Mouse (Mus musculus): Measurements from ENCODE around the gene Clmn. TPM values are rescaled to one million over a fixed set of nuclear protein-coding genes. Genes with fewer than 3 reads are reported as not detected.

Clmn gene
- polyA plus RNA-seq, 1 experiment from 2014 or later: 0.63 TPM

DNA sequence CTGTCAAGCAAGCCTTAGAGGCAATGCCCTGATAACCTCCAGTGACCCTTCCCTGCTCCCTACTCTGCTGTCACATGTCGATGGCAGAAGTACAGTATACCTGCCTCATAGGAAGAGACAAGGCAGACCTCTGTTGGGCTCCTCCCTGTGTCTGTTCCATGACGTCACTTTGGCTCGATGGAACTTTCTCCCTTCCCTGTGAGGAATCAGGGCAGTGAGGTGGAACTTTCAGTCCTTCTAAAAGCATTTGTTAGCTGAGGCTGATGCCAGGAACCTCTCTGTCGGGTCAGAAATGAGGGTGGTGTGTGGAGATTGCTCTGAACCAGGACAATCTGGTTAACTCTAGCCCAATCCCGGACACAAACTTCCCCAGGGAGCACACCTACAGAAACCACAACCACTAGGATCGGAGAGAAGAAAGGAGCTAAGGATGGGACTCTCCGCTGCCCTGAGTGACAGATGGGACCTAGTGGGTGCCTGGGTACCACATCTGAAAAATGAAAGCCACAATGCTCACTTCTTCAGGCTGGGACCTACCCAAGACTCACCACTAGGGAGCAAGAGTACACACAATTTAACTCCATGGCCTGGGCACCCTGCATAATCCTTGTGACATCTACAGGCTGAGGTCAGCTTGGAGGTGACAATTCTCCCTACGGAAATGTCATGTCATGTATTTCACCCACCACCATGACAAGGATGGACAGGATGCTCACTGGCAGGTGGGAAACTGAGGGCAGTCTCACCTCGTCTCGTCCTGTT lies 41.9 kb downstream of the Clmn start:
- no peak for ATAC-seq (ENCODE audit: low read depth)
- no peaks in the 10 kb centered on the region for H3K36me3 ChIP-seq (ENCODE audit: control insufficient read depth, insufficient read depth)
- no peaks in the 10 kb centered on the region for H3K27me3 ChIP-seq (ENCODE audit: control insufficient read depth, insufficient read depth, low read depth, low read length)
- H3K27ac ChIP-seq (ENCODE audit: low read length): peak overlapping the region; percentile 90; the same call in 1 of the 2 replicates
- H3K9me3 ChIP-seq (replicated peaks; ENCODE audit: control insufficient read depth, low read length): no peaks in the 10 kb centered on the region
- no peak overlapping the region for H3K4me3 ChIP-seq (ENCODE audit: low read depth, low read length)
- H3K4me1 ChIP-seq (ENCODE audit: control insufficient read depth, low read depth, low read length): peaks cover 28% of the 10 kb centered on the region
- no peak overlapping the region for H3K4me2 ChIP-seq (ENCODE audit: low read depth, low read length)
- no peak overlapping the region for H3K9ac ChIP-seq (ENCODE audit: low read depth, low read length)
- WGBS (ENCODE audit: insufficient replicate concordance): 76% methylated on average over 10 of the region's 10 CpGs

DNA sequence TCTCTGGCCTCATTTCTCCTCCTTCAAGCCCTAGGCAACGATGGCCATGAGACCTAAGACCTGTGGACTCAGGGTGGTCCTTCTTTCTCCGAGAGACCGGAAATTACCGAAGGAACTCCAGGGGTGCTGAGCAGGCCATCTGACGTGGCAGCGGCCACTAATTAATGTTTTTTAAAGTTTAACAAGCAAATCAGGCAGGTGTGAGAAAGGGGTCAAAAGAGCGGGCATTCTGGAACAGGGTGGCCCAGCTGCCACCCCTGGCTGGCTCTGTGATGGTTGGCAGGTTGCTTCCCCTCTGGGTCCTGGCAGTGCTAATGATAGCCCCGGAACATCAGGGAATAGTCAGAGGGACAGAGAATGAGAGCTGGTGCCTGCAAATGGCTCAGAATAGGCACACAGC lies 42.7 kb downstream of the Clmn start:
- Histone ChIP-seq H3K27me3 (ENCODE audit: control insufficient read depth, insufficient read depth, low read depth, low read length) (no peaks in the 10 kb centered on the region), H3K4me2 (ENCODE audit: low read depth, low read length) (no peak overlapping the region), H3K4me1 (ENCODE audit: control insufficient read depth, low read depth, low read length) (peaks cover 28% of the 10 kb centered on the region), H3K27ac (ENCODE audit: low read length) (no peak overlapping the region), H3K4me3 (ENCODE audit: low read depth, low read length) (no peak overlapping the region), H3K9ac (ENCODE audit: low read depth, low read length) (no peak overlapping the region), H3K9me3 (replicated peaks; ENCODE audit: control insufficient read depth, low read length) (no peaks in the 10 kb centered on the region), H3K36me3 (ENCODE audit: control insufficient read depth, insufficient read depth) (no peaks in the 10 kb centered on the region)
- WGBS (ENCODE audit: insufficient replicate concordance): 81% methylated on average over 8 of the region's 8 CpGs
- ATAC-seq (ENCODE audit: low read depth): no peak

DNA sequence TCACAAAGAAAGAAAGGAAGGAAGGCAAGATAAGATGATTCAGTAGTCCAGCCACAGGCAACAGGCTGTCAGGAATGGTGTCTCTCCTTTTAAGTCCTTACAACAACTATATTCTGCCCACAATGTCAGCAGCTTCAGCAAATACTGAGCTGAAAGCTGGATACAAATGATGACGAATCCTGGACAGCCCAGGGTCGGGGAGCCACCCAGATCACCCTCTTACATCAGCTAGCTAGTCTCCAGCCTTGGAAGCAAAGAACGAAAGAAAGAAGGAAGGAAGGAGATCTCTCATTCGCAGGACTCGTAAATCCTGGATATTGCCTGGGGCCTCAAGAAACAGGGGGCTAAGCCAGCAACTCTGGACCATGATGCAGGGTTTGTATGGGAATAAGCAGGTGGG lies 44.8 kb downstream of the Clmn start:
- H3K4me2 ChIP-seq (ENCODE audit: low read depth, low read length): no peak overlapping the region
- H3K4me1 ChIP-seq (ENCODE audit: control insufficient read depth, low read depth, low read length): peaks cover 22% of the 10 kb centered on the region
- no peaks in the 10 kb centered on the region for H3K9me3 ChIP-seq (replicated peaks; ENCODE audit: control insufficient read depth, low read length)
- 60% methylated on average over 5 of the region's 5 CpGs for WGBS (ENCODE audit: insufficient replicate concordance)
- no peaks in the 10 kb centered on the region for H3K36me3 ChIP-seq (ENCODE audit: control insufficient read depth, insufficient read depth)
- no peak for ATAC-seq (ENCODE audit: low read depth)
- no peaks in the 10 kb centered on the region for H3K27me3 ChIP-seq (ENCODE audit: control insufficient read depth, insufficient read depth, low read depth, low read length)
- no peak overlapping the region for H3K27ac ChIP-seq (ENCODE audit: low read length)
- H3K4me3 ChIP-seq (ENCODE audit: low read depth, low read length): no peak overlapping the region
- no peak overlapping the region for H3K9ac ChIP-seq (ENCODE audit: low read depth, low read length)

DNA sequence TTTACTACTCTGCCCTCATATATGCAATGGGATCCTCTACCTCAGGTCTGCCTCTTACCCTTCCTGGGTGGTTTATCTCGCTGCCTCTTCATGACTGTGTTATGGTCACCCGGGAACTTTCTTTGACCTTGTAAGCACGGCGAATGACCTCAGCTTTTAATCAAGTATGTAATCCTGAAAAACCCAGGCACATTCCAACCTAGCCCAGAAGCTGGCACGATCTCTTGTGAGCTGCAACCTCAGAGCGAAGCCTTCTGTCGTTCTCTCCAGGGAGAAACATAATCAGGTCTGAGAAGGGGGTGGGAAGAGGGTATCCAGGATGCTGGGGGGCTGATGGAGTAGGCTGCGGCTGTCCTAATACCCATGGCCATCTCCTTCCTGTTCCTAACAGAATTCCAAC lies 45.8 kb downstream of the Clmn start:
- Histone ChIP-seq H3K9ac (ENCODE audit: low read depth, low read length) (no peak overlapping the region), H3K27ac (ENCODE audit: low read length) (no peak overlapping the region), H3K36me3 (ENCODE audit: control insufficient read depth, insufficient read depth) (no peaks in the 10 kb centered on the region), H3K4me2 (ENCODE audit: low read depth, low read length) (no peak overlapping the region), H3K4me1 (ENCODE audit: control insufficient read depth, low read depth, low read length) (peaks cover 13% of the 10 kb centered on the region), H3K27me3 (ENCODE audit: control insufficient read depth, insufficient read depth, low read depth, low read length) (no peaks in the 10 kb centered on the region), H3K9me3 (replicated peaks; ENCODE audit: control insufficient read depth, low read length) (no peaks in the 10 kb centered on the region), H3K4me3 (ENCODE audit: low read depth, low read length) (no peak overlapping the region)
- no peak for ATAC-seq (ENCODE audit: low read depth)
- WGBS (ENCODE audit: insufficient replicate concordance): 68% methylated on average over 8 of the region's 8 CpGs

DNA sequence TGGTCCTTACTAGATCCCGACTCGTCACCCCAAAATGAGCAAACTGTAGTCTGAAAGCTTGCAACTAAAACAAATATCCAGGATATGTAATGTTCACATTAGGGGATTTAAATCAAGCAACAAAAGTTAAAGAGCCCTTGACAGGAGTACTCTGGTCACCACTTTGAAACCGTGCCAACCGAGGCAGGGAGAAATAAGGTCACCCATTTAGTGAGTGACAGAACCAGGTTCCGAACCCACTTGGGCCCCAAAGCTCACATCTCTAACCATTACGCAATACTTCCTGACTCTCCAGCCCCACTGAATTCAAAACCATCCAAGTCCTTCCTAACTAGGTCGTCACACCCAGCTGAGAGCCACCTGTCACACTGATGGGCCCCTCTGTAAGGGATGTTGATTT lies 46.8 kb downstream of the Clmn start:
- WGBS (ENCODE audit: insufficient replicate concordance): 65% methylated on average over 7 of the region's 7 CpGs
- Histone ChIP-seq H3K9me3 (replicated peaks; ENCODE audit: control insufficient read depth, low read length) (no peaks in the 10 kb centered on the region), H3K27me3 (ENCODE audit: control insufficient read depth, insufficient read depth, low read depth, low read length) (no peaks in the 10 kb centered on the region), H3K4me3 (ENCODE audit: low read depth, low read length) (no peak overlapping the region), H3K4me1 (ENCODE audit: control insufficient read depth, low read depth, low read length) (peaks cover 5% of the 10 kb centered on the region), H3K9ac (ENCODE audit: low read depth, low read length) (no peak overlapping the region), H3K36me3 (ENCODE audit: control insufficient read depth, insufficient read depth) (no peaks in the 10 kb centered on the region), H3K4me2 (ENCODE audit: low read depth, low read length) (no peak overlapping the region), H3K27ac (ENCODE audit: low read length) (no peak overlapping the region)
- no peak for ATAC-seq (ENCODE audit: low read depth)

DNA sequence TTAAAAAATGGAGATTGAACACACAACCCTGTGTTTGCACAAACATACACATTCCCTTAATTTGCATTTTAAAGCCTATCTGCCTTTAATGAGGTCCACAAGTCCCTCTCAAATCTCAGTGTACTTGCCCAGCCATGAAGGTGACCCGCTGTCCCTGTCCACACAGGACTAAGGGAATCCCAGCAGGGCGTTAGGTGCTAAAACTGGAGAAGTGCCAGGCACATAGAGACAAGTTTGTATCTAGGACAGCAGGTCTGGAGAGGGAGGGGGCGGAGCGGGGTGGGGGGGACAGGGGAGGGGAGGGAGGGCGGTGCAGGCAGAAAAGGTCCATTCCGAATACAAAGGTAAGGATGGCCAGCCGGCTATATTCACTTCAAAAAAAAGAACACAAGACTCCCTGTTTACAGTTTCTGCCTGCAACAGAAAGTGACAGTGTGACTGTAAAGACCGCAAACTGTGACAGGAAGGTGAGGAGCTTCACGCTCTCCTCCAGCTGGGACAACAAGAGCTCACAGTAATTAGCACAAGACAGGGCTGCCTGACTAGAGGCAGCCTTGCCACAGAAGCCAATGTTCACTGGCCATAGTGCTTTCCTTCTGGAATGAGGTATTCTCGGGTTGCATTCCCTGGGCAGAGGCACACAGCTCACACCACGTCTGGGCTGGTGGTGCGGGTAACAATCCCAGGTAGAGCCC lies 47.6 kb downstream of the Clmn start:
- no peaks in the 10 kb centered on the region for H3K27me3 ChIP-seq (ENCODE audit: control insufficient read depth, insufficient read depth, low read depth, low read length)
- no peaks in the 10 kb centered on the region for H3K36me3 ChIP-seq (ENCODE audit: control insufficient read depth, insufficient read depth)
- H3K9me3 ChIP-seq (replicated peaks; ENCODE audit: control insufficient read depth, low read length): no peaks in the 10 kb centered on the region
- H3K9ac ChIP-seq (ENCODE audit: low read depth, low read length): no peak overlapping the region
- peak; percentile 60 for ATAC-seq (ENCODE audit: low read depth)
- WGBS (ENCODE audit: insufficient replicate concordance): 35% methylated on average over 12 of the region's 12 CpGs
- H3K4me1 ChIP-seq (ENCODE audit: control insufficient read depth, low read depth, low read length): no peaks in the 10 kb centered on the region; the same call in 1 of the 2 replicates
- no peak overlapping the region for H3K27ac ChIP-seq (ENCODE audit: low read length)
- no peak overlapping the region for H3K4me2 ChIP-seq (ENCODE audit: low read depth, low read length)
- no peak overlapping the region for H3K4me3 ChIP-seq (ENCODE audit: low read depth, low read length)

DNA sequence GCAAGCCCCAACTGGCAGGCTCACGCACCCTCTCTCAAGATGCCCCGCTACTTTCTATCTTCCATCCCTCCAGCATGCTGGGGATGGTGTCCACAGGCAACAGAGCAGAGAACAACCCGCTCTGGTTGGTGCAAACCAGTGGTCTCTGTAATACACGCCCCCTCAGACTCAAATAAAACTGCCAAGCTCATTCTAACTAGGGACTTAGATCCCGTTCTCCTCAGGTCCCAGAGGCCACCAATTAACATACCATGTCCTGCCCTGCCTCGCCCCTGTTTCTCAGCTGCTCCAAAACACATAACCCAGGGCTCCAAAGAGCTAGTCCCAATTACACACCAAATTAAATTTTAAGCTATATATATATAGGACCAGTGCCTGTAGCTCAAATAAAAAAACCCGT lies 50.6 kb downstream of the Clmn start:
- Histone ChIP-seq H3K27me3 (ENCODE audit: control insufficient read depth, insufficient read depth, low read depth, low read length) (no peaks in the 10 kb centered on the region), H3K4me2 (ENCODE audit: low read depth, low read length) (no peak overlapping the region), H3K4me1 (ENCODE audit: control insufficient read depth, low read depth, low read length) (no peaks in the 10 kb centered on the region), H3K36me3 (ENCODE audit: control insufficient read depth, insufficient read depth) (no peaks in the 10 kb centered on the region), H3K27ac (ENCODE audit: low read length) (no peak overlapping the region), H3K9ac (ENCODE audit: low read depth, low read length) (no peak overlapping the region), H3K9me3 (replicated peaks; ENCODE audit: control insufficient read depth, low read length) (no peaks in the 10 kb centered on the region), H3K4me3 (ENCODE audit: low read depth, low read length) (no peak overlapping the region)
- ATAC-seq (ENCODE audit: low read depth): no peak
- 64% methylated on average over 7 of the region's 7 CpGs for WGBS (ENCODE audit: insufficient replicate concordance)

DNA sequence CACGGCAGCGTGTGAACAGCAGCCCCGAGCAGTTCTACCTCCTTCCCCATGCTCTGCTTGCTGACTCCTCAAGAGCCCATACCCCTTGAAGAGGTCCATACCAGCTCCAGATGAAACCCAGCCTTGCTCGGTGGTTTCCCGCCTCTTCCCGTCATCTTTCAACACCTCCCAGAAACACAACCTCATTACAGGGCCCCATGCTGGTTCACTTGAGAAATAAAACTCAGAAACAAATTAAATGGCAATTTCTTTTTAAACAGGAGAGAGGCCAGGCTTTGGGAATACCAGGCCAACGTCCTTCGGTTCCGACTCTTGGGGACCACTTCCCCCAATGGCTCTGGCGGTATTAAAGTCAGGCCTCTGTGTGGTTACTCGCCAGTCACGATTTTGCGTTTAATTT lies 51.1 kb downstream of the Clmn start:
- Histone ChIP-seq H3K4me3 (ENCODE audit: low read depth, low read length) (no peak overlapping the region), H3K27me3 (ENCODE audit: control insufficient read depth, insufficient read depth, low read depth, low read length) (no peaks in the 10 kb centered on the region), H3K4me1 (ENCODE audit: control insufficient read depth, low read depth, low read length) (no peaks in the 10 kb centered on the region), H3K4me2 (ENCODE audit: low read depth, low read length) (no peak overlapping the region), H3K9me3 (replicated peaks; ENCODE audit: control insufficient read depth, low read length) (no peaks in the 10 kb centered on the region), H3K27ac (ENCODE audit: low read length) (no peak overlapping the region), H3K36me3 (ENCODE audit: control insufficient read depth, insufficient read depth) (no peaks in the 10 kb centered on the region), H3K9ac (ENCODE audit: low read depth, low read length) (no peak overlapping the region)
- ATAC-seq (ENCODE audit: low read depth): no peak
- 74% methylated on average over 13 of the region's 13 CpGs for WGBS (ENCODE audit: insufficient replicate concordance)

DNA sequence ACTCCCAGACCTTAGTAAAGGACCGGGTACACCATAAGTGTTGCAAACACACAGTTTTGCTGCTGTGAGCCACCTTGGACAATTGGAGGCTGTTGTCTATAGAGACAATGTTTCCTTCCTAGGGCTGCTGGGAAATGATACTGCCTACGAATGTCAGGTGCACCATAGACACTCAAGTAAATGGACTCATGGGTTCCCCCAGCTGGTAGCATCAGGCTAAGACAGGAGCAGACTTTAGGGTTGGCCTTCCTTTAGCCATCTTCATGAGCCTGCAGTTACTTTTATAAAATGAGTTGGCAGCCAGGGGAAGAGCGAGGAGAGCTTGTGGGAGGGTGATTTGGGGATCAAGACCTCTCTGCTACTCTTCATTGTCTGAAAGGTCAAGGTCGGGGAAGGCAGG lies 52.2 kb downstream of the Clmn start:
- Histone ChIP-seq H3K27ac (ENCODE audit: low read length) (no peak overlapping the region), H3K27me3 (ENCODE audit: control insufficient read depth, insufficient read depth, low read depth, low read length) (no peaks in the 10 kb centered on the region), H3K9ac (ENCODE audit: low read depth, low read length) (no peak overlapping the region), H3K4me1 (ENCODE audit: control insufficient read depth, low read depth, low read length) (no peaks in the 10 kb centered on the region), H3K36me3 (ENCODE audit: control insufficient read depth, insufficient read depth) (no peaks in the 10 kb centered on the region), H3K4me2 (ENCODE audit: low read depth, low read length) (no peak overlapping the region), H3K9me3 (replicated peaks; ENCODE audit: control insufficient read depth, low read length) (no peaks in the 10 kb centered on the region), H3K4me3 (ENCODE audit: low read depth, low read length) (no peak overlapping the region)
- 48% methylated on average over 4 of the region's 4 CpGs for WGBS (ENCODE audit: insufficient replicate concordance)
- ATAC-seq (ENCODE audit: low read depth): no peak
